Mouse (Mus musculus) hindbrain, embryonic 15.5 days (tissue): Measurements from ENCODE around the gene Actr2. TPM values are rescaled to one million over a fixed set of nuclear protein-coding genes. Genes with fewer than 3 reads are reported as not detected.
"Not testable (repeated sequence)": the region's sequence is repeated elsewhere in the genome, so short reads cannot be mapped to it uniquely, and the experiment has no call there.

Experiments
- ATAC-seq: fragments of 200-750 bp; cut with Nextera tagmentation; 2 replicates; pipeline ENCODE4 v1.8.0; 2017; ENCODE audit warnings: low read depth, moderate number of reproducible peaks, moderate TSS enrichment; ENCODE audit not compliant: low FRiP score
- H3K27ac ChIP-seq: fragments of 300-500 bp; sonication (generic); replicated peaks from 2 replicates; pipeline ENCODE4 v1.5.1; 2015; ENCODE audit warnings: mild to moderate bottlenecking, inconsistent platforms
- H3K27me3 ChIP-seq: fragments of 300-500 bp; sonication (generic); 2 replicates; pipeline ENCODE4 v1.6.1; 2015; ENCODE audit warnings: control low read depth, inconsistent platforms
- H3K36me3 ChIP-seq: fragments of 300-500 bp; sonication (generic); 2 replicates; pipeline ENCODE4 v1.6.1; 2015; ENCODE audit warnings: control low read depth, inconsistent platforms
- H3K4me1 ChIP-seq: fragments of 300-500 bp; sonication (generic); replicated peaks from 2 replicates; pipeline ENCODE4 v1.6.1; 2015; ENCODE audit warnings: control low read depth, inconsistent platforms
- H3K4me2 ChIP-seq: fragments of 300-500 bp; sonication (generic); 2 replicates; pipeline ENCODE4 v1.6.1; 2015; ENCODE audit warnings: moderate library complexity, mild to moderate bottlenecking, inconsistent platforms
- H3K4me3 ChIP-seq: fragments of 300-500 bp; sonication (generic); 2 replicates; pipeline ENCODE4 v1.5.1; 2015; ENCODE audit warnings: mild to moderate bottlenecking, inconsistent platforms
- H3K9ac ChIP-seq: fragments of 300-500 bp; sonication (generic); 2 replicates; pipeline ENCODE4 v1.6.1; 2015; ENCODE audit warnings: inconsistent platforms
- H3K9me3 ChIP-seq: fragments of 300-500 bp; sonication (generic); 2 replicates; pipeline ENCODE4 v1.6.1; 2016; ENCODE audit warnings: control low read depth, inconsistent platforms
- WGBS: fragments of 180-500 bp; shearing (Covaris S2); methylation state at CpG from one replicate; pipeline ENCODE4 v1.1.7; 2015; 5-methylcytosine and 5-hydroxymethylcytosine counted together
- polyA plus RNA-seq: library from polyadenylated mRNA; unstranded; fragments of >200 nt; fragmentation: Nextera tagmentation; extraction: Ambion mirVana; gene quantifications from 2 replicates; pipeline ENCODE4 v1.2.1, GENCODE M21; 2015

Actr2 gene
- polyA plus RNA-seq, 1 experiment from 2014 or later: 156 TPM

DNA sequence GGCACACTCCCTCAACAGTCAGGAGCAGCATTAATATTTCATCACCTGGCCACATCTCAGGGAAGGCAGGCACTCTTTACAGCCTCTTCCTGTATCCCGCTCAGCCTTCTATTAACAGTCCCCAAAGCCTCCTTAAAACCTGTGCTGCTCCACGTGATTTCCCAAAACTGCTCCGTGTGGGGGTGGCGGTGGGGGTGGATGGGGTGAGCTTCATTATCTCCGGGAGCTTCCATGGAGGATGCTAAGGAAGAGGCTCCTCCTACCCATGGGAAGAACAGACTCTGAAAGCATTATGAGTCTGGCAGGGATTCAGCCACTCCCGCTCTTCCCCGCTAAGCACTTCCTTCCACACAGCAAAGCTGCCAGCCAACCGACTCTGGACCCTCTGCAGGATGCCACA, 74.0 kb downstream of the Actr2 start:
- peak overlapping the region; percentile 46 for H3K4me2 ChIP-seq
- H3K27me3 ChIP-seq: no peaks in the 10 kb centered on the region
- peak; percentile 61; the same call in 1 of the 2 replicates for ATAC-seq
- peaks cover 16% of the 10 kb centered on the region for H3K4me1 ChIP-seq
- no peak overlapping the region for H3K27ac ChIP-seq
- no peaks in the 10 kb centered on the region for H3K9me3 ChIP-seq
- WGBS: 22% methylated on average over 8 of the region's 8 CpGs
- H3K36me3 ChIP-seq: no peaks in the 10 kb centered on the region
- 0 out of 2 replicates have a peak overlapping the region, but pooled peaks have one; percentile 15 for H3K4me3 ChIP-seq
- H3K9ac ChIP-seq: no peak overlapping the region

GRCm38 (mm10) chr11:20037739-20038138, 75.0 kb downstream of the Actr2 start:
- WGBS: 93% methylated on average over 4 of the region's 4 CpGs
- no peak overlapping the region for H3K4me3 ChIP-seq
- H3K9me3 ChIP-seq: no peaks in the 10 kb centered on the region
- no peak overlapping the region for H3K9ac ChIP-seq
- H3K27me3 ChIP-seq: no peaks in the 10 kb centered on the region
- no peaks in the 10 kb centered on the region for H3K36me3 ChIP-seq
- H3K4me2 ChIP-seq: no peak overlapping the region
- no peak overlapping the region for H3K27ac ChIP-seq
- 0 out of 2 replicates have a peak, but pooled peaks have one; percentile 24 for ATAC-seq
- peaks cover 16% of the 10 kb centered on the region for H3K4me1 ChIP-seq

DNA sequence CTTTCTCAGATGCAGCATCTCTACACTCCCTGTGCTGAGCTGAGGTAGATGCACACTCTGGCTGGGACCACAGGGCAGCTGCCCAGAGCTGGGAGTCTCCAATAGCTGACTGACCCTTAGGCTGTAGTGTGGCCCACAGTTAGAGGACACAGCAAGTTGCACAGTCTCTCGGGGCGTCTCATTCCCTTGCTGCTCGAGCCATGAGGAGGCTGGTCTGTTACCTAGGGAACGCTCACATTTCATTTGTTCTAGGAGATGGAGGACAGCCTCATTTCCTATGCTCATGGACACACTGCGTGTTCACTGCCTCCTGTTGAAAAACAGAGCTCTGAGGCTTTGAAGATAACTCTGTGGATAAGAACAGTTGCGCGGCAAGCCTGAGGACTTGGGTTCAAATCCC, 76.7 kb downstream of the Actr2 start:
- 55% methylated on average over 7 of the region's 7 CpGs for WGBS
- no peak for ATAC-seq
- Histone ChIP-seq H3K4me3 (no peak overlapping the region), H3K36me3 (no peaks in the 10 kb centered on the region), H3K27me3 (no peaks in the 10 kb centered on the region), H3K4me2 (no peak overlapping the region), H3K9me3 (no peaks in the 10 kb centered on the region), H3K27ac (no peak overlapping the region), H3K4me1 (peaks cover 11% of the 10 kb centered on the region; the same call in 1 of the 2 replicates), H3K9ac (no peak overlapping the region)

DNA sequence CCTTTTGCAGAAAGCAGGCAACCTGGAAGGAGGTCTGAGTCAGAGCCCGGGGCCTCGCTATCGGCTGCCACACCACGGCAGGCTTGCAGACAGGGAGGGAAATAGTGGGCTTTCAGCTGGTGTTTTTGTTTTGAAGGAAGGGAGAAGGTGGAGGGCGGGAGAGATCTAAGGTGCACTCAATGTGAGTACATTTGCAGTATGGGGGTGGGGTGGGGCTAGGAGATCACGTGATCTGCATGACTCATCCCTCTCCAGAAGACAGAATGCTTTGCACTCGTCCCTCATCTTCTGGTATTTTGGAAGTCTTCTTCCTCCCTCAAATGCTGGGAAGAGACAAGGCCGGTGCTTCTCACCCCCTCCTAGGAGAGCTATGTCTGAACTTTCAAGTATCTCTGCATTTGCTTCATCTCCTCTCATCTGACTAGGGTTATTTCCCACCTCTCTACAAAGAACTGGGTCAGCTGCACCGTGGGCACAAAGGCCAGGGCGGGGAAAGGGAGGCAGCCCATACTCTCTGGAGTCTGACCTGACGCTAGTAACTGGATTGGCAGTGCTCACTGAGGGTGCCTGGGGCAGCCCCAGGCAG, 77.3 kb downstream of the Actr2 start:
- no peaks in the 10 kb centered on the region for H3K27me3 ChIP-seq
- no peak overlapping the region for H3K4me3 ChIP-seq
- H3K27ac ChIP-seq: no peak overlapping the region
- WGBS: 62% methylated on average over 11 of the region's 11 CpGs
- H3K9ac ChIP-seq: no peak overlapping the region
- no peaks in the 10 kb centered on the region for H3K9me3 ChIP-seq
- no peak overlapping the region for H3K4me2 ChIP-seq
- H3K36me3 ChIP-seq: no peaks in the 10 kb centered on the region
- peaks cover 11% of the 10 kb centered on the region; the same call in 1 of the 2 replicates for H3K4me1 ChIP-seq
- ATAC-seq: no peak

DNA sequence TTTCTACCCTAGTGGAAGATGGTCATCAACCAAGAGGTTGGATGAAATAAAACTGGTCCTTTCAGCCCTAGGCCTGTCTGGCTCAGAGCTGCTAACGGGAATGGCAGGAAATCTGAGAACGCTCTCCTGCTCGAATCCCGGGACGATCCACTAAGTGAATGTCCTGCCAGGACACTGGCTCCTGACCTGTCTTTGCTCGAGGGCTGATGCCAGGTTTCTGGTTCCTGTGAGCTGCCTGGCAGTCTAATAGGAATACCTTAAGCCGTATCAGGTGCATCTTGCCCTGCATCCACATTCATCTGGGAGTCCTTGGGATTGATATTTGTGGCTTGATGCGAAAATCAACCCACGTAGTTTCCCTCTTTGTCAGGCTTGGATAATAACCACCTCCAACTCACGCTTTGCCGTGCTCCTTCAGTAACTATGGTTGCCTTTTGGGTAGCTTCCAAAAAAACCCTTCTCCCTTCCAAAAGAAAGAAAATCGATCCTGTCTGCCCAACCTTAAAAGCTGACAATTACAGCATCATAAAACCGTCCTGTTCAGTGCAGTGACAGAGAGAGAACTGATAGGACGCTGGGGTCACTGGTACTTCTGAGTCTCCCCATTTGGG, 78.3 kb downstream of the Actr2 start:
- ATAC-seq: no peak
- no peak overlapping the region for H3K27ac ChIP-seq
- H3K9ac ChIP-seq: no peak overlapping the region
- peaks cover 11% of the 10 kb centered on the region; the same call in 1 of the 2 replicates for H3K4me1 ChIP-seq
- H3K4me2 ChIP-seq: no peak overlapping the region
- no peak overlapping the region for H3K4me3 ChIP-seq
- no peaks in the 10 kb centered on the region for H3K36me3 ChIP-seq
- no peaks in the 10 kb centered on the region for H3K27me3 ChIP-seq
- WGBS: 76% methylated on average over 14 of the region's 14 CpGs
- H3K9me3 ChIP-seq: no peaks in the 10 kb centered on the region

GRCm38 (mm10) chr11:20033541-20034160, 79.1 kb downstream of the Actr2 start:
- Histone ChIP-seq H3K36me3 (no peaks in the 10 kb centered on the region), H3K4me2 (no peak overlapping the region), H3K9me3 (no peaks in the 10 kb centered on the region), H3K4me3 (no peak overlapping the region), H3K27me3 (no peaks in the 10 kb centered on the region), H3K27ac (no peak overlapping the region), H3K4me1 (peaks cover 5% of the 10 kb centered on the region; the same call in 1 of the 2 replicates), H3K9ac (no peak overlapping the region)
- ATAC-seq: no peak
- 76% methylated on average over 6 of the region's 6 CpGs for WGBS

DNA sequence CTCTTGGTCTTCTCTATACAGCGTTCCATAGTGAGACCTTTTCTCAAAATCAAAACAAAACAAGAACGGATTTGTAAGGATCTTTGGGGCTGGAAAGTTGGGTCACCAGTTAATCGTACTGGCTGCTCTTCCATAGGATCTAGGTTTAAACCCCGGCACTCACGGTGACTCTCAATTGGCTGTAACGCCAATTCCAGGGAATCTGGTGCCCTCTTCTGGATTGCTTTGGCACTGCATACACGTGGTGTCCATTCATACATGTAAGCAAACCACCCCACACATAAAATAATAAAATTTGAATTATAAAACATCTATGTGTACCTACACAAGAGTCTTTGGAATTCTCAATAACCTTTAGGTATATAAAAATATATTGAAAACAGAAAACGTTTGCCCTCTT, 81.2 kb downstream of the Actr2 start:
- no peak overlapping the region for H3K4me2 ChIP-seq
- no peak overlapping the region for H3K9ac ChIP-seq
- H3K9me3 ChIP-seq: no peaks in the 10 kb centered on the region
- H3K4me1 ChIP-seq: no peaks in the 10 kb centered on the region
- H3K4me3 ChIP-seq: no peak overlapping the region
- H3K27me3 ChIP-seq: no peaks in the 10 kb centered on the region
- H3K27ac ChIP-seq: no peak overlapping the region
- 44% methylated on average over 8 of the region's 8 CpGs for WGBS
- ATAC-seq: no peak
- no peaks in the 10 kb centered on the region for H3K36me3 ChIP-seq

- not testable (repeated sequence) for H3K27me3 ChIP-seq, H3K27ac ChIP-seq, H3K4me2 ChIP-seq, H3K4me3 ChIP-seq, H3K4me1 ChIP-seq, H3K9ac ChIP-seq, ATAC-seq, H3K36me3 ChIP-seq, H3K9me3 ChIP-seq
- 97% methylated on average over 5 of the region's 5 CpGs for WGBS
Observed at GRCm38 (mm10) chr11:20030973-20031372, 81.7 kb downstream of the Actr2 start.

DNA sequence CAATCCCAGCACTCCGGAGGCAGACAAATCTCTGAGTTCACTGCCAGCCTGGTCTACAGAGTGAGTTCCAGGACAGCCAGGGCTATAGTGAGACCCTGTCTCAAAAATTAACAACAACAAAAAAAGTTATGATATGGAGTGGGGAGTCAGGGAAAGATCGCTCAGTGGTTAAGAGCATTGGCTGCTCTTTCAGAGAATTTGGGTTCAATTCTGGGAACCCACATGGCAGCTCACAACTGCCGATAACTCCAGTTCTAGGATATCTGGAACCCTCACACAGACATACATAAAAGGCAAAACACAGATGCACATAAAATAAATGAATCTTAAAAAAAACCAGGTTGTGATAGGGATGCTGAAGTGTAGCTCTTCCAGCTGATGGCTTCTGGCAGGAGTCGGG, 83.7 kb downstream of the Actr2 start:
- no peak for ATAC-seq
- no peaks in the 10 kb centered on the region for H3K36me3 ChIP-seq
- H3K4me3 ChIP-seq: no peak overlapping the region
- H3K9me3 ChIP-seq: no peaks in the 10 kb centered on the region
- H3K27me3 ChIP-seq: no peaks in the 10 kb centered on the region
- H3K4me2 ChIP-seq: no peak overlapping the region
- H3K27ac ChIP-seq: no peak overlapping the region
- 94% methylated on average over 4 of the region's 4 CpGs for WGBS
- no peaks in the 10 kb centered on the region for H3K4me1 ChIP-seq
- H3K9ac ChIP-seq: no peak overlapping the region

GRCm38 (mm10) chr11:20028396-20028795, 84.3 kb downstream of the Actr2 start:
- H3K27me3 ChIP-seq: no peaks in the 10 kb centered on the region
- no peak for ATAC-seq
- no peaks in the 10 kb centered on the region for H3K9me3 ChIP-seq
- no peak overlapping the region for H3K27ac ChIP-seq
- H3K9ac ChIP-seq: no peak overlapping the region
- no peaks in the 10 kb centered on the region for H3K4me1 ChIP-seq
- no peak overlapping the region for H3K4me3 ChIP-seq
- WGBS: 90% methylated on average over 6 of the region's 6 CpGs
- no peak overlapping the region for H3K4me2 ChIP-seq
- H3K36me3 ChIP-seq: no peaks in the 10 kb centered on the region

DNA sequence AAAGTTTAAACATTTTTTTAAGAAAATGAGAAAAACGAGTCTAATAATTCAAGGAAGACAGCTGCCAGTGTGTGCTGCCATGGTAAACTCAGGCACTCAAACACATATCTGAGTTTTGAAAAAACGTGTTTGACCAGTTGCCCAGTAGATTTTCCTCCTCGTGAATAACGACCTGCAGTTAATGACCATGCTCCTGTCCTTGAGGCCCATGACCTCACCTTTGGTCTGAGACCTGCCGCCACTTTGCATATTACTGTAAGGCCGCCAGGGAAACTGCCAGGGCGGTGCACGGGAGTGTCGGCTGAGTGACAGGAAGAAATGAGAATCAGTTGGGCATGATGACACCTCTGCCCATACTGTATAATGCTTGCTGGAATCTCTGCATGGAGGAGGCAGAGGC, 85.0 kb downstream of the Actr2 start:
- H3K9me3 ChIP-seq: no peaks in the 10 kb centered on the region
- 82% methylated on average over 9 of the region's 9 CpGs for WGBS
- H3K4me1 ChIP-seq: no peaks in the 10 kb centered on the region
- no peaks in the 10 kb centered on the region for H3K36me3 ChIP-seq
- no peak overlapping the region for H3K4me2 ChIP-seq
- ATAC-seq: no peak
- no peak overlapping the region for H3K27ac ChIP-seq
- no peaks in the 10 kb centered on the region for H3K27me3 ChIP-seq
- no peak overlapping the region for H3K4me3 ChIP-seq
- no peak overlapping the region for H3K9ac ChIP-seq

- Histone ChIP-seq H3K4me3 (no peak overlapping the region), H3K4me2 (no peak overlapping the region), H3K9ac (no peak overlapping the region), H3K27me3 (no peaks in the 10 kb centered on the region), H3K36me3 (peaks cover 12% of the 10 kb centered on the region), H3K27ac (no peak overlapping the region), H3K9me3 (peaks cover 7% of the 10 kb centered on the region), H3K4me1 (no peaks in the 10 kb centered on the region)
- ATAC-seq: no peak
- 72% methylated on average over 11 of the region's 11 CpGs for WGBS
Observed at GRCm38 (mm10) chr11:20025899-20026298, 86.8 kb downstream of the Actr2 start.
